Mouse (Mus musculus) spleen, adult 2 months (tissue): ENCODE measurements around the gene Snph.

Experiments
- CTCF ChIP-seq: fragments of 200-500 bp; IDR thresholded peaks from 2 replicates; pipeline ENCODE4 v1.5.1; 2011; ENCODE audit warnings: mild to moderate bottlenecking, inconsistent platforms; ENCODE audit not compliant: insufficient read depth, insufficient read length, insufficient replicate concordance; ENCODE audit errors: extremely low read depth
- POLR2A ChIP-seq: fragments of 200-500 bp; IDR thresholded peaks from 2 replicates; pipeline ENCODE4 v1.6.1; 2011; ENCODE audit warnings: low read depth, low read length, inconsistent platforms

DNA sequence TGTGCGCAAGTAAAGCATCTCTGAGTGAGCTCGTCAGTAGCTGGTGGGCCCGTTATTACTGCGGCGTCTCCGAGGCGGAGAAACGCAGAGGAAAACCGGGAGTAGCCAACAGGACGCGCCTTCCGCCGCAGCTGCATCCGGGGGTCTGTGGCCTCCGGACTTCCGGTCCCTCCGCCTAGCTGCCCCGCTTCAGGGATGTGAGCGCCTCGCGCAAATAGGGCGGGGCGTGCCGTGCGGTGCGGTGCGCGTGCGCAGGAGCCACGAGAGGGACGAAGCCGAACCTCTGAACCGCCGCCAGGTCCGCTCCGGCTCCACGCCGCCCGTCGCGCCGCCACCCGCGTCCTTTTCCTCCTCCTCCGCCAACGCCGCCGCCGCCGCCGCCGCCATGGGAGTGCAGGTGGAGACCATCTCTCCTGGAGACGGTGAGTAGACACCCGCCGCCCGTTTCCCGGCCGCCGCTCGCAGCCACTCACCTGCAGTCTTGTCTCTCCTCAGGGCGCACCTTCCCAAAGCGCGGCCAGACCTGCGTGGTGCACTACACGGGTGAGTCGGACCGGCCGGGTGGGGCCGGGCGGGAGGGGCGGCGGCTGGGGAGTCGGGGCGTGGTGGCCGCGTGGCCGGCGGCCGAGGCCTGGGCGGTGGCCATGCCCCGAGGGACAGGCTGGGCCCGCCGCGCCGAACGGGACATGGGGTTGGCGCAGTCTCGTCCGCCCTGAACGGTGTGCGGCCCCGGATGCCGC is 89.9 kb downstream of the Snph start, which contains the start of gene Fkbp1a:
- TF ChIP-seq CTCF (no peak), POLR2A (peak; percentile 70; the same call in 1 of the 2 replicates)
